Mouse (Mus musculus) thymus, postnatal 0 days (tissue): ENCODE data around the gene Psmd4. TPM values are rescaled to one million over a fixed set of nuclear protein-coding genes. Genes with fewer than 3 reads are reported as not detected.

Experiments used
- microRNA-seq: library from miRNA; unstranded; fragments of <30 nt; microRNA quantifications from one replicate; pipeline ENCODE4, GENCODE M21; 2016; ENCODE audit warnings: borderline number of aligned reads
- polyA plus RNA-seq: library from polyadenylated mRNA; unstranded; fragments of >200 nt; fragmentation: Nextera tagmentation; extraction: Ambion mirVana; gene quantifications from 2 replicates; pipeline ENCODE4 v1.2.1, GENCODE M21; 2015

Psmd4 gene
- polyA plus RNA-seq, 1 experiment from 2014 or later = 310 TPM

Small RNAs within 50 kb of the gene (microRNA-seq; reads per million reads assigned to microRNA genes)
- 1.7 reads per million for gene Mir7013

Other genes with a start within 250 kb of the Psmd4 start
- 10.3 and 12.3 TPM in 2 replicates for gene Pogz, start 205.0 kb downstream of the Psmd4 start, polyA plus RNA-seq
- 466 and 483 TPM in 2 replicates for gene Psmb4, start 155.7 kb downstream of the Psmd4 start, polyA plus RNA-seq
- 12.6 and 14.3 TPM in 2 replicates for gene Selenbp1, start 109.6 kb downstream of the Psmd4 start, polyA plus RNA-seq
- gene Rfx5, start 88.5 kb downstream of the Psmd4 start, polyA plus RNA-seq = 7.1 and 7.3 TPM in 2 replicates
- gene Pi4kb, start 67.9 kb downstream of the Psmd4 start, polyA plus RNA-seq = 18.4 and 21.6 TPM in 2 replicates
- gene Zfp687, start 27.2 kb downstream of the Psmd4 start, polyA plus RNA-seq = 16.7 and 18.4 TPM in 2 replicates
- 19.9 and 22.6 TPM in 2 replicates for gene Pip5k1a, start 64.3 kb upstream of the Psmd4 start, polyA plus RNA-seq
- gene Vps72, start 68.4 kb upstream of the Psmd4 start, polyA plus RNA-seq = 86.1 and 93.6 TPM in 2 replicates
- gene Tmod4, start 81.9 kb upstream of the Psmd4 start, polyA plus RNA-seq = 1.6 and 1.8 TPM in 2 replicates
- gene Scnm1, start 91.4 kb upstream of the Psmd4 start, polyA plus RNA-seq = 77.4 and 81.3 TPM in 2 replicates
- 21.1 and 23.4 TPM in 2 replicates for gene Lysmd1, start 91.5 kb upstream of the Psmd4 start, polyA plus RNA-seq
- 39.0 and 41.2 TPM in 2 replicates for gene Tnfaip8l2, start 99.7 kb upstream of the Psmd4 start, polyA plus RNA-seq
- gene Sema6c, start 117.8 kb upstream of the Psmd4 start, polyA plus RNA-seq = 1.1 and 1.4 TPM in 2 replicates
- gene Gabpb2, start 175.3 kb upstream of the Psmd4 start, polyA plus RNA-seq = 9.3 and 13.8 TPM in 2 replicates
- 167 and 178 TPM in 2 replicates for gene Cdc42se1, start 186.1 kb upstream of the Psmd4 start, polyA plus RNA-seq
- 14.0 and 15.7 TPM in 2 replicates for gene Mllt11, start 189.6 kb upstream of the Psmd4 start, polyA plus RNA-seq
- gene Gm128, start 199.0 kb upstream of the Psmd4 start, polyA plus RNA-seq = 0.32 and 0.39 TPM in 2 replicates
- gene Bnipl, start 208.6 kb upstream of the Psmd4 start, polyA plus RNA-seq = 0.35 and 0.40 TPM in 2 replicates
- 20.1 and 22.8 TPM in 2 replicates for gene Mindy1, start 238.7 kb upstream of the Psmd4 start, polyA plus RNA-seq
- 9.0 and 10.1 TPM in 2 replicates for gene Prune1, start 239.5 kb upstream of the Psmd4 start, polyA plus RNA-seq